Mouse (Mus musculus): ENCODE data around the gene Slc25a34. TPM values are rescaled to one million over a fixed set of nuclear protein-coding genes. Genes with fewer than 3 reads are reported as not detected.

The Slc25a34 gene
- total and polyA plus RNA-seq, 3 experiments = 0.16 TPM; not detected in 2

GRCm38 (mm10) chr4:141641353-141641771 is 17.7 kb upstream of the Slc25a34 start:
- DNase-seq (ENCODE audit: low spot score) (no peak), ATAC-seq (ENCODE audit: extremely low read depth, insufficient number of reproducible peaks, low FRiP score, poor library complexity, severe bottlenecking) (no peak)
- Histone ChIP-seq H3K9me3 (replicated peaks) (no peaks in the 10 kb centered on the region), H3K36me3 (replicated peaks) (peaks cover 86% of the 10 kb centered on the region), H3K4me1 (ENCODE audit: insufficient read depth, low read depth, low read length) (peaks cover 7% of the 10 kb centered on the region; the same call in 1 of the 2 replicates), H3K27me3 (ENCODE audit: insufficient read depth, low read length) (no peaks in the 10 kb centered on the region), H3K4me3 (ENCODE audit: low read depth, low read length) (no peak overlapping the region)
- TF ChIP-seq POLR2AphosphoS5 (IDR thresholded peaks at IDR 0.05; ENCODE audit: insufficient replicate concordance, low read depth, low read length) = no peak
- no peak for TF ChIP-seq CTCF (IDR thresholded peaks at IDR 0.05; ENCODE audit: low read depth, low read length)
- TF ChIP-seq TAL1 (conservative IDR thresholded peaks at IDR 0.05; ENCODE audit: low read depth, low read length) = no peak
- TF ChIP-seq GATA1 (IDR thresholded peaks at IDR 0.05; ENCODE audit: borderline replicate concordance, low read length) = no peak
- TF ChIP-seq GATA2 (IDR thresholded peaks at IDR 0.05; ENCODE audit: borderline replicate concordance, low read depth, low read length) = no peak

- Histone ChIP-seq H3K4me3 (ENCODE audit: low read depth, low read length) (no peak overlapping the region), H3K27me3 (ENCODE audit: insufficient read depth, low read length) (no peaks in the 10 kb centered on the region), H3K9me3 (replicated peaks) (no peaks in the 10 kb centered on the region), H3K36me3 (replicated peaks) (peaks cover 95% of the 10 kb centered on the region), H3K4me1 (ENCODE audit: insufficient read depth, low read depth, low read length) (peaks cover 7% of the 10 kb centered on the region; the same call in 1 of the 2 replicates)
- ATAC-seq (ENCODE audit: extremely low read depth, insufficient number of reproducible peaks, low FRiP score, poor library complexity, severe bottlenecking) = no peak
- DNase-seq (ENCODE audit: low spot score) = no peak
- TF ChIP-seq GATA2 (IDR thresholded peaks at IDR 0.05; ENCODE audit: borderline replicate concordance, low read depth, low read length) (no peak), TAL1 (conservative IDR thresholded peaks at IDR 0.05; ENCODE audit: low read depth, low read length) (no peak), GATA1 (IDR thresholded peaks at IDR 0.05; ENCODE audit: borderline replicate concordance, low read length) (no peak), CTCF (IDR thresholded peaks at IDR 0.05; ENCODE audit: low read depth, low read length) (no peak), POLR2AphosphoS5 (IDR thresholded peaks at IDR 0.05; ENCODE audit: insufficient replicate concordance, low read depth, low read length) (no peak)
These were observed 15.9 kb upstream of the Slc25a34 start for GRCm38 (mm10) chr4:141639474-141639873.

GRCm38 (mm10) chr4:141636693-141637092 is 13.1 kb upstream of the Slc25a34 start:
- H3K4me3 ChIP-seq (ENCODE audit: low read depth, low read length) = no peak overlapping the region
- peaks cover 97% of the 10 kb centered on the region for H3K36me3 ChIP-seq (replicated peaks)
- no peaks in the 10 kb centered on the region for H3K9me3 ChIP-seq (replicated peaks)
- TF ChIP-seq POLR2AphosphoS5 (IDR thresholded peaks at IDR 0.05; ENCODE audit: insufficient replicate concordance, low read depth, low read length) (no peak), GATA2 (IDR thresholded peaks at IDR 0.05; ENCODE audit: borderline replicate concordance, low read depth, low read length) (no peak)
- no peaks in the 10 kb centered on the region for H3K4me1 ChIP-seq (ENCODE audit: insufficient read depth, low read depth, low read length)
- DNase-seq (ENCODE audit: low spot score) (no peak), ATAC-seq (ENCODE audit: extremely low read depth, insufficient number of reproducible peaks, low FRiP score, poor library complexity, severe bottlenecking) (no peak)
- H3K27me3 ChIP-seq (ENCODE audit: insufficient read depth, low read length) = no peaks in the 10 kb centered on the region

GRCm38 (mm10) chr4:141635991-141636390 is 12.4 kb upstream of the Slc25a34 start:
- no peak for ATAC-seq (ENCODE audit: extremely low read depth, insufficient number of reproducible peaks, low FRiP score, poor library complexity, severe bottlenecking)
- no peak overlapping the region for H3K4me3 ChIP-seq (ENCODE audit: low read depth, low read length)
- peaks cover 97% of the 10 kb centered on the region for H3K36me3 ChIP-seq (replicated peaks)
- no peak for DNase-seq (ENCODE audit: low spot score)
- H3K4me1 ChIP-seq (ENCODE audit: insufficient read depth, low read depth, low read length) = no peaks in the 10 kb centered on the region
- H3K27me3 ChIP-seq (ENCODE audit: insufficient read depth, low read length) = no peaks in the 10 kb centered on the region
- H3K9me3 ChIP-seq (replicated peaks) = no peaks in the 10 kb centered on the region
- TF ChIP-seq GATA2 (IDR thresholded peaks at IDR 0.05; ENCODE audit: borderline replicate concordance, low read depth, low read length) (no peak), GATA1 (IDR thresholded peaks at IDR 0.05; ENCODE audit: borderline replicate concordance, low read length) (no peak), CTCF (IDR thresholded peaks at IDR 0.05; ENCODE audit: low read depth, low read length) (no peak), TAL1 (conservative IDR thresholded peaks at IDR 0.05; ENCODE audit: low read depth, low read length) (no peak), POLR2AphosphoS5 (IDR thresholded peaks at IDR 0.05; ENCODE audit: insufficient replicate concordance, low read depth, low read length) (no peak)

- peaks cover 99% of the 10 kb centered on the region for H3K36me3 ChIP-seq (replicated peaks)
- no peaks in the 10 kb centered on the region for H3K9me3 ChIP-seq (replicated peaks)
- no peaks in the 10 kb centered on the region for H3K27me3 ChIP-seq (ENCODE audit: insufficient read depth, low read length)
- TF ChIP-seq POLR2AphosphoS5 (IDR thresholded peaks at IDR 0.05; ENCODE audit: insufficient replicate concordance, low read depth, low read length) (no peak), GATA2 (IDR thresholded peaks at IDR 0.05; ENCODE audit: borderline replicate concordance, low read depth, low read length) (no peak)
- DNase-seq (ENCODE audit: low spot score) (no peak), ATAC-seq (ENCODE audit: extremely low read depth, insufficient number of reproducible peaks, low FRiP score, poor library complexity, severe bottlenecking) (no peak)
- no peaks in the 10 kb centered on the region for H3K4me1 ChIP-seq (ENCODE audit: insufficient read depth, low read depth, low read length)
- H3K4me3 ChIP-seq (ENCODE audit: low read depth, low read length) = no peak overlapping the region
These were observed 8.7 kb upstream of the Slc25a34 start for GRCm38 (mm10) chr4:141632111-141632873.

- Histone ChIP-seq H3K9me3 (replicated peaks) (no peaks in the 10 kb centered on the region), H3K36me3 (replicated peaks) (peaks cover 95% of the 10 kb centered on the region), H3K4me3 (ENCODE audit: low read depth, low read length) (no peak overlapping the region), H3K27me3 (ENCODE audit: insufficient read depth, low read length) (no peaks in the 10 kb centered on the region), H3K4me1 (ENCODE audit: insufficient read depth, low read depth, low read length) (peaks cover 2% of the 10 kb centered on the region; the same call in 1 of the 2 replicates)
- DNase-seq (ENCODE audit: low spot score) (no peak), ATAC-seq (ENCODE audit: extremely low read depth, insufficient number of reproducible peaks, low FRiP score, poor library complexity, severe bottlenecking) (no peak)
- TF ChIP-seq TAL1 (conservative IDR thresholded peaks at IDR 0.05; ENCODE audit: low read depth, low read length) (no peak), GATA2 (IDR thresholded peaks at IDR 0.05; ENCODE audit: borderline replicate concordance, low read depth, low read length) (no peak), GATA1 (IDR thresholded peaks at IDR 0.05; ENCODE audit: borderline replicate concordance, low read length) (no peak), CTCF (IDR thresholded peaks at IDR 0.05; ENCODE audit: low read depth, low read length) (no peak), POLR2AphosphoS5 (IDR thresholded peaks at IDR 0.05; ENCODE audit: insufficient replicate concordance, low read depth, low read length) (no peak)
These were observed 7.6 kb upstream of the Slc25a34 start for GRCm38 (mm10) chr4:141631250-141631649.
